Mouse (Mus musculus): Measurements from ENCODE around the gene Pkp1. TPM values are rescaled to one million over a fixed set of nuclear protein-coding genes. Genes with fewer than 3 reads are reported as not detected.

Pkp1 gene
- polyA plus RNA-seq, 1 experiment from 2014 or later = 0.02 TPM

DNA sequence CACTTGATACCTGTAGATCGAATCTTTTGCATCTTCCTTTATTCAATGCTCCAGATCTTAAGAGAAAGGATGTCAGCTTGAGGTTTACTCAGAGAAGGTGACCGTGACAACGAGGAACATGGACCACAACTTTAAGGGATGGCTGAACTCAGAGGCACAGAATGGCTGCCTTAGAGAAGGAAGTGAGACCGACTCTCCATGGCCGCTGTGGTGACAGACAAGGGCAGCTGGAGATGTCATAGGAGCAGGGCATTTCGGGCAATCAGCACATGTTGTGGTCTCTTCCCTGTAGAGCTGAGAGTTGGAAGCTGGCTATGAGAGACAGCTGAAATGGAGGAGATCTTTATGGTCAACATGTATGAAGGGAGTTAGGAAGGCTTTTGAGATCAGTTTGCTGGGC lies 54.2 kb downstream of the Pkp1 start:
- no peak overlapping the region for H3K9ac ChIP-seq (replicated peaks; ENCODE audit: low read depth)
- 75% methylated on average over 6 of the region's 6 CpGs for WGBS
- H3K27ac ChIP-seq (ENCODE audit: low read length) = no peak overlapping the region
- DNase-seq (ENCODE audit: low spot score) (no peak), ATAC-seq (no peak)
- H3K9me3 ChIP-seq (ENCODE audit: low read length) = no peaks in the 10 kb centered on the region
- TF ChIP-seq CTCF (IDR thresholded peaks at IDR 0.05) (no peak), EP300 (IDR thresholded peaks at IDR 0.05) (no peak)
- H3K4me1 ChIP-seq (ENCODE audit: insufficient read depth, low read depth, low read length) = no peaks in the 10 kb centered on the region
- no peaks in the 10 kb centered on the region for H3K36me3 ChIP-seq (ENCODE audit: insufficient read depth, low read length)
- H3K4me2 ChIP-seq (replicated peaks; ENCODE audit: low read depth, low read length) = no peak overlapping the region
- no peaks in the 10 kb centered on the region for H3K27me3 ChIP-seq (replicated peaks; ENCODE audit: insufficient read depth, low read length)
- no peak overlapping the region for H3K4me3 ChIP-seq (ENCODE audit: low read depth, low read length)

DNA sequence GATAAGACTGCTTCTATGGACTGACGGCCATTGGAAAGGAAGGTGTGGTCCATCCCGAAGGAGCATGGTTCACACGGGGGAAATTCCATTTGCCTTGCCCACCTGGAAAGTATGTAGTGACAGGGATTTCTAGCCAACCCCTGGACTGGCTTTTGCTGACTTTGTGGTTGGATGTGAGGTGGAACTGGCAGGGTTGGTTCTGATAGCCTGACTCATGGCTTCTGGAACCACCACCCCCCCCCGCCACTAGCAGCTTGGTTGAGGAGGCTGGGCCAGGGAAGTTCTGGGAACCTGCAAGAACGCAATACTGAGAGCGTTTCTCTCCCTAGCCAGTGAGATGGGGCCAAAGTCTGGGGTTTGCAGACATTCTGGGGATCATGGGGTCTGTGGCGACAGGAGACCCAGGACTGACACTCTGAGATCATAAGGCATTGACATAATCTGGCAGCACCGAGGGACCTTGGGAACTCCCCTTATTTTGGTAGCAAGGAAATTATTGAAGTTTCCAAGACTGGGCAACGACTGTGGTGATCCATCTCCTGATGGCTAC lies 55.1 kb downstream of the Pkp1 start:
- 65% methylated on average over 9 of the region's 9 CpGs for WGBS
- Histone ChIP-seq H3K36me3 (ENCODE audit: insufficient read depth, low read length) (no peaks in the 10 kb centered on the region), H3K9ac (replicated peaks; ENCODE audit: low read depth) (no peak overlapping the region), H3K4me2 (replicated peaks; ENCODE audit: low read depth, low read length) (no peak overlapping the region), H3K9me3 (ENCODE audit: low read length) (no peaks in the 10 kb centered on the region), H3K4me1 (ENCODE audit: insufficient read depth, low read depth, low read length) (no peaks in the 10 kb centered on the region), H3K27me3 (replicated peaks; ENCODE audit: insufficient read depth, low read length) (no peaks in the 10 kb centered on the region), H3K4me3 (ENCODE audit: low read depth, low read length) (no peak overlapping the region), H3K27ac (ENCODE audit: low read length) (no peak overlapping the region)
- no peak for DNase-seq (ENCODE audit: low spot score)
- no peak for TF ChIP-seq EP300 (IDR thresholded peaks at IDR 0.05)
- TF ChIP-seq CTCF (IDR thresholded peaks at IDR 0.05) = no peak
- no peak for ATAC-seq

DNA sequence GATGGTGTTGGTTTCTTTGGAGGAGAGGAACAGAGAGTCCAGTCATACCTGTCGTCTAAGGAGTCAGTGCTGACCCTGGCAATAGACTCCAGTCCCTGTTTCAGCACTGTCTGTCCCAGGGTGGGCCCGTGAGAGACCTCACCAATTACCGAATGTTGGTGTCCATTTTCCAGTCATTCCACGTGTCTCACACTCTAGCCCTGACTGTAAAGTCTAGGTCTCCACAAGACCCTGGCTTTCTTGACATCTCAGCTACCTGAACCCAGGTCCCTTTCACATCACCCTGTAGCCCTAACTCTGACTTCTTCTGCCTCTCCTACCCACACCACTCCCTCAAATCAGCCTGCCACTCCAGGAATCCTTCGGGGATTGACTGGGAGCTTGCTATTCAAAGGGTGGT lies 56.4 kb downstream of the Pkp1 start:
- TF ChIP-seq EP300 (IDR thresholded peaks at IDR 0.05) (no peak), CTCF (IDR thresholded peaks at IDR 0.05) (no peak)
- Histone ChIP-seq H3K9ac (replicated peaks; ENCODE audit: low read depth) (no peak overlapping the region), H3K27ac (ENCODE audit: low read length) (no peak overlapping the region), H3K9me3 (ENCODE audit: low read length) (no peaks in the 10 kb centered on the region), H3K4me2 (replicated peaks; ENCODE audit: low read depth, low read length) (no peak overlapping the region), H3K36me3 (ENCODE audit: insufficient read depth, low read length) (no peaks in the 10 kb centered on the region), H3K4me1 (ENCODE audit: insufficient read depth, low read depth, low read length) (no peaks in the 10 kb centered on the region), H3K27me3 (replicated peaks; ENCODE audit: insufficient read depth, low read length) (no peaks in the 10 kb centered on the region), H3K4me3 (ENCODE audit: low read depth, low read length) (no peak overlapping the region)
- 70% methylated on average over 5 of the region's 5 CpGs for WGBS
- ATAC-seq (no peak), DNase-seq (ENCODE audit: low spot score) (no peak)

DNA sequence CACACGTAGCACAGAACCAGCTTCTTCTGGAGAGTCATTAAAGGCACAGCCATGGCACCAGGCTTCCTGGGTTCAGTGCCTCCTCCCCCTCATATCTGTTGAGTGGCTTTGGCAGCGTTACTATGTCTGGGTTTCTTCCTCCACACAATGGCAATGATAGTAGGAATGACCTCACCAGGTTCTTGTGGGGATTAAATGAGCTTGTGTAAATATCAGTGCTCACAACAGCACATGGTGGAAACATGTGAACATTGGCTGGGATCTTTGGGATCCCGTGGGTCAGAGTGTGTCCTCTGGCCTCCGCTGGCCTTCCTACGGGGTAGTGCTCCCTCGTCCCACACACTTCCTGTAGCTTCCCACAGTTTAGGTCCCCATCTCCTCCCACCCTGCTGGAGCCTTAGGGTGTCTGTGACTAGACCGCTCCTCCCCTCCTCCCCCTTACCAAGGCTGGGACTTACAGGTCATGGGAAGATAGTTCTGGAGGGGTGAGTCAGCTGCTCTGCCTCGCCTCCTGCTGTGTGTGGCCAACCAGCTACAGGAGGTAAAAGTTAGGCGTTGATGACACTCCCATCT lies 56.9 kb downstream of the Pkp1 start:
- H3K4me2 ChIP-seq (replicated peaks; ENCODE audit: low read depth, low read length) = no peak overlapping the region
- H3K36me3 ChIP-seq (ENCODE audit: insufficient read depth, low read length) = no peaks in the 10 kb centered on the region
- DNase-seq (ENCODE audit: low spot score) = peak; percentile 24
- no peaks in the 10 kb centered on the region for H3K9me3 ChIP-seq (ENCODE audit: low read length)
- no peaks in the 10 kb centered on the region for H3K4me1 ChIP-seq (ENCODE audit: insufficient read depth, low read depth, low read length)
- peak; percentile 54 for ATAC-seq
- no peak overlapping the region for H3K9ac ChIP-seq (replicated peaks; ENCODE audit: low read depth)
- TF ChIP-seq EP300 (IDR thresholded peaks at IDR 0.05) (no peak), CTCF (IDR thresholded peaks at IDR 0.05) (no peak)
- no peak overlapping the region for H3K27ac ChIP-seq (ENCODE audit: low read length)
- WGBS = 49% methylated on average over 9 of the region's 9 CpGs
- H3K4me3 ChIP-seq (ENCODE audit: low read depth, low read length) = no peak overlapping the region
- no peaks in the 10 kb centered on the region for H3K27me3 ChIP-seq (replicated peaks; ENCODE audit: insufficient read depth, low read length)

DNA sequence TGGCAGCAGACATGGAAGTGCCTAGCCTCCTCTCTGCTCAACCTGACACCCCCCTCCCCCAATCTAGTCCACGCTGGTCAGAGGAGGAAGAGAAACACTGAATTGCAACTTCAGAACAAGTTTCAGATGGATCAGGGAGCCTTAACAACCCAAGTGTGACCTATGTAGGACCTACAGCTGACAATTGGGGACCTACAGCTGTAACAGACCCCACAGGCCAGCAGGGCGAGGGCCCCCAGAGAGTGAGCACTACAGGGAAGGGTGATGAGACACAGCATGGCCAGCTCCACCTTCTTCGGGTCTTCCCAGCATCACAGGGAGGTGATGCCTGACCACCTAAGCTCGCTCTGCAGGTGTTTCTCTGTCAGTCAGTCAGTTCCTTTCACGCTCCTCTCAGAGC lies 57.9 kb downstream of the Pkp1 start:
- TF ChIP-seq CTCF (IDR thresholded peaks at IDR 0.05) (no peak), EP300 (IDR thresholded peaks at IDR 0.05) (no peak)
- WGBS = 78% methylated on average over 5 of the region's 5 CpGs

DNA sequence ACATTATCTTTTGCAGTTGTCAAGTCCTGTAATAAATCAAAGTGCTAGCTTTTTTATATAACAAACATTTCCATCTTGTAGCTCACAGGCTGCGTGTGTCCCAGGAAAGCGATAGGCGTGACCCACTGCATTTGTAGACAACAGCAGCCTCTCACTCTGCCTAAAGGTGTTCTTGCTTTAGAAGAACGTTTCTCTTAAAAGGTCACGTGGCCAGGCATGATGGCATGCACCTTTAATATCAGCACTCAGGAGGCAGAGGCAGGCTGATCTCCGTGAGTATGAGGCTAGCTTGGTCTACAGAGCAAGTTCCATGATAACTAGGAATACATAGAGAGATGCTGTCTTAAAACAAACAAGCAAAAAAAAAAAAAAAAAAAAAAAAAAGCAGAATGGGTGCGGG lies 60.5 kb downstream of the Pkp1 start:
- 88% methylated on average over 7 of the region's 7 CpGs for WGBS
- Histone ChIP-seq H3K27me3 (replicated peaks; ENCODE audit: insufficient read depth, low read length) (no peaks in the 10 kb centered on the region), H3K27ac (ENCODE audit: low read length) (no peak overlapping the region), H3K9me3 (ENCODE audit: low read length) (no peaks in the 10 kb centered on the region), H3K9ac (replicated peaks; ENCODE audit: low read depth) (no peak overlapping the region), H3K36me3 (ENCODE audit: insufficient read depth, low read length) (no peaks in the 10 kb centered on the region), H3K4me2 (replicated peaks; ENCODE audit: low read depth, low read length) (no peak overlapping the region), H3K4me3 (ENCODE audit: low read depth, low read length) (no peak overlapping the region), H3K4me1 (ENCODE audit: insufficient read depth, low read depth, low read length) (no peaks in the 10 kb centered on the region)
- TF ChIP-seq EP300 (IDR thresholded peaks at IDR 0.05) (no peak), CTCF (IDR thresholded peaks at IDR 0.05) (no peak)
- DNase-seq (ENCODE audit: low spot score) (no peak), ATAC-seq (no peak)

More for the DNA sequence above, 57.9 kb downstream of the Pkp1 start:
- Histone ChIP-seq H3K27me3 (replicated peaks; ENCODE audit: insufficient read depth, low read length) (no peaks in the 10 kb centered on the region), H3K36me3 (ENCODE audit: insufficient read depth, low read length) (no peaks in the 10 kb centered on the region), H3K4me1 (ENCODE audit: insufficient read depth, low read depth, low read length) (no peaks in the 10 kb centered on the region), H3K9ac (replicated peaks; ENCODE audit: low read depth) (no peak overlapping the region), H3K4me2 (replicated peaks; ENCODE audit: low read depth, low read length) (no peak overlapping the region), H3K4me3 (ENCODE audit: low read depth, low read length) (no peak overlapping the region), H3K27ac (ENCODE audit: low read length) (no peak overlapping the region), H3K9me3 (ENCODE audit: low read length) (no peaks in the 10 kb centered on the region)
- DNase-seq (ENCODE audit: low spot score) (no peak), ATAC-seq (no peak)
